Mouse (Mus musculus): ENCODE measurements around the gene Nup98. TPM values are rescaled to one million over a fixed set of nuclear protein-coding genes. Genes with fewer than 3 reads are reported as not detected.

Nup98 gene
- polyA plus RNA-seq, 1 experiment from 2014 or later = 20.8 TPM

GRCm38 (mm10) chr7:102242371-102242770 is 32.4 kb upstream of the Nup98 start:
- no peak for ATAC-seq (replicated peaks; ENCODE audit: extremely low read depth, insufficient read depth, low FRiP score)
- H3K4me1 ChIP-seq (ENCODE audit: control insufficient read depth, insufficient read depth, low read length) = peaks cover 52% of the 10 kb centered on the region
- 77% methylated on average over 5 of the region's 5 CpGs for WGBS

GRCm38 (mm10) chr7:102239591-102239990 is 29.6 kb upstream of the Nup98 start:
- Histone ChIP-seq H3K9me3 (replicated peaks; ENCODE audit: control insufficient read depth, low read length) (no peaks in the 10 kb centered on the region), H3K36me3 (ENCODE audit: control insufficient read depth, insufficient read depth) (peaks cover 35% of the 10 kb centered on the region), H3K4me3 (ENCODE audit: low read length) (no peak overlapping the region), H3K4me1 (ENCODE audit: control insufficient read depth, insufficient read depth, low read length) (peaks cover 24% of the 10 kb centered on the region), H3K4me2 (ENCODE audit: low read depth, low read length) (no peak overlapping the region), H3K9ac (ENCODE audit: low read length) (no peak overlapping the region), H3K27ac (ENCODE audit: low read length) (no peak overlapping the region), H3K27me3 (ENCODE audit: control insufficient read depth, insufficient read depth, low read length) (no peaks in the 10 kb centered on the region)
- 83% methylated on average over 16 of the region's 16 CpGs for WGBS
- no peak for ATAC-seq (replicated peaks; ENCODE audit: extremely low read depth, insufficient read depth, low FRiP score)

More at GRCm38 (mm10) chr7:102242371-102242770, 32.4 kb upstream of the Nup98 start:
- H3K27ac ChIP-seq (ENCODE audit: low read length) = no peak overlapping the region
- no peaks in the 10 kb centered on the region for H3K9me3 ChIP-seq (replicated peaks; ENCODE audit: control insufficient read depth, low read length)
- H3K4me2 ChIP-seq (ENCODE audit: low read depth, low read length) = no peak overlapping the region
- no peak overlapping the region for H3K9ac ChIP-seq (ENCODE audit: low read length)
- H3K27me3 ChIP-seq (ENCODE audit: control insufficient read depth, insufficient read depth, low read length) = no peaks in the 10 kb centered on the region
- peaks cover 29% of the 10 kb centered on the region for H3K36me3 ChIP-seq (ENCODE audit: control insufficient read depth, insufficient read depth)
- no peak overlapping the region for H3K4me3 ChIP-seq (ENCODE audit: low read length)

- no peak overlapping the region for H3K9ac ChIP-seq (ENCODE audit: low read length)
- no peaks in the 10 kb centered on the region for H3K27me3 ChIP-seq (ENCODE audit: control insufficient read depth, insufficient read depth, low read length)
- peaks cover 16% of the 10 kb centered on the region for H3K4me1 ChIP-seq (ENCODE audit: control insufficient read depth, insufficient read depth, low read length)
- peaks cover 35% of the 10 kb centered on the region for H3K36me3 ChIP-seq (ENCODE audit: control insufficient read depth, insufficient read depth)
- WGBS = 88% methylated on average over 8 of the region's 8 CpGs
- no peak overlapping the region for H3K4me3 ChIP-seq (ENCODE audit: low read length)
- H3K27ac ChIP-seq (ENCODE audit: low read length) = no peak overlapping the region
- no peaks in the 10 kb centered on the region for H3K9me3 ChIP-seq (replicated peaks; ENCODE audit: control insufficient read depth, low read length)
- no peak overlapping the region for H3K4me2 ChIP-seq (ENCODE audit: low read depth, low read length)
- no peak for ATAC-seq (replicated peaks; ENCODE audit: extremely low read depth, insufficient read depth, low FRiP score)
These were observed 28.8 kb upstream of the Nup98 start for GRCm38 (mm10) chr7:102238686-102239286.

GRCm38 (mm10) chr7:102233059-102233458 is 23.1 kb upstream of the Nup98 start:
- Histone ChIP-seq H3K27me3 (ENCODE audit: control insufficient read depth, insufficient read depth, low read length) (no peaks in the 10 kb centered on the region), H3K9ac (ENCODE audit: low read length) (no peak overlapping the region), H3K27ac (ENCODE audit: low read length) (no peak overlapping the region), H3K36me3 (ENCODE audit: control insufficient read depth, insufficient read depth) (peaks cover 19% of the 10 kb centered on the region), H3K4me1 (ENCODE audit: control insufficient read depth, insufficient read depth, low read length) (no peaks in the 10 kb centered on the region; the same call in 1 of the 2 replicates), H3K9me3 (replicated peaks; ENCODE audit: control insufficient read depth, low read length) (no peaks in the 10 kb centered on the region), H3K4me2 (ENCODE audit: low read depth, low read length) (no peak overlapping the region), H3K4me3 (ENCODE audit: low read length) (no peak overlapping the region)
- WGBS = 84% methylated on average over 4 of the region's 4 CpGs
- no peak for ATAC-seq (replicated peaks; ENCODE audit: extremely low read depth, insufficient read depth, low FRiP score)

- Histone ChIP-seq H3K27ac (ENCODE audit: low read length) (no peak overlapping the region), H3K4me3 (ENCODE audit: low read length) (no peak overlapping the region), H3K36me3 (ENCODE audit: control insufficient read depth, insufficient read depth) (peaks cover 13% of the 10 kb centered on the region), H3K4me1 (ENCODE audit: control insufficient read depth, insufficient read depth, low read length) (no peaks in the 10 kb centered on the region; the same call in 1 of the 2 replicates), H3K4me2 (ENCODE audit: low read depth, low read length) (no peak overlapping the region), H3K9ac (ENCODE audit: low read length) (no peak overlapping the region), H3K27me3 (ENCODE audit: control insufficient read depth, insufficient read depth, low read length) (no peaks in the 10 kb centered on the region), H3K9me3 (replicated peaks; ENCODE audit: control insufficient read depth, low read length) (no peaks in the 10 kb centered on the region)
- WGBS = 93% methylated on average over 6 of the region's 6 CpGs
- no peak for ATAC-seq (replicated peaks; ENCODE audit: extremely low read depth, insufficient read depth, low FRiP score)
These were observed 19.8 kb upstream of the Nup98 start for GRCm38 (mm10) chr7:102229814-102230213.

GRCm38 (mm10) chr7:102228049-102228670 is 18.2 kb upstream of the Nup98 start:
- H3K27ac ChIP-seq (ENCODE audit: low read length) = no peak overlapping the region
- H3K9ac ChIP-seq (ENCODE audit: low read length) = no peak overlapping the region
- 81% methylated on average over 4 of the region's 4 CpGs for WGBS
- H3K4me1 ChIP-seq (ENCODE audit: control insufficient read depth, insufficient read depth, low read length) = peaks cover 3% of the 10 kb centered on the region; the same call in 1 of the 2 replicates
- peaks cover 13% of the 10 kb centered on the region for H3K36me3 ChIP-seq (ENCODE audit: control insufficient read depth, insufficient read depth)
- H3K27me3 ChIP-seq (ENCODE audit: control insufficient read depth, insufficient read depth, low read length) = no peaks in the 10 kb centered on the region
- H3K4me3 ChIP-seq (ENCODE audit: low read length) = no peak overlapping the region
- no peak for ATAC-seq (replicated peaks; ENCODE audit: extremely low read depth, insufficient read depth, low FRiP score)
- no peaks in the 10 kb centered on the region for H3K9me3 ChIP-seq (replicated peaks; ENCODE audit: control insufficient read depth, low read length)
- H3K4me2 ChIP-seq (ENCODE audit: low read depth, low read length) = no peak overlapping the region

- 80% methylated on average over 6 of the region's 6 CpGs for WGBS
- no peak for ATAC-seq (replicated peaks; ENCODE audit: extremely low read depth, insufficient read depth, low FRiP score)
- H3K4me1 ChIP-seq (ENCODE audit: control insufficient read depth, insufficient read depth, low read length) = peaks cover 6% of the 10 kb centered on the region; the same call in 1 of the 2 replicates
These were observed 16.1 kb upstream of the Nup98 start for GRCm38 (mm10) chr7:102226051-102226450.

GRCm38 (mm10) chr7:102223883-102224738 is 14.1 kb upstream of the Nup98 start:
- Histone ChIP-seq H3K27me3 (ENCODE audit: control insufficient read depth, insufficient read depth, low read length) (no peaks in the 10 kb centered on the region), H3K4me1 (ENCODE audit: control insufficient read depth, insufficient read depth, low read length) (peaks cover 6% of the 10 kb centered on the region; the same call in 1 of the 2 replicates), H3K9me3 (replicated peaks; ENCODE audit: control insufficient read depth, low read length) (no peaks in the 10 kb centered on the region), H3K4me3 (ENCODE audit: low read length) (no peak overlapping the region), H3K27ac (ENCODE audit: low read length) (no peak overlapping the region), H3K4me2 (ENCODE audit: low read depth, low read length) (no peak overlapping the region), H3K36me3 (ENCODE audit: control insufficient read depth, insufficient read depth) (peaks cover 6% of the 10 kb centered on the region), H3K9ac (ENCODE audit: low read length) (no peak overlapping the region)
- no peak for ATAC-seq (replicated peaks; ENCODE audit: extremely low read depth, insufficient read depth, low FRiP score)
- 80% methylated on average over 5 of the region's 5 CpGs for WGBS

More at GRCm38 (mm10) chr7:102226051-102226450, 16.1 kb upstream of the Nup98 start:
- Histone ChIP-seq H3K9ac (ENCODE audit: low read length) (no peak overlapping the region), H3K9me3 (replicated peaks; ENCODE audit: control insufficient read depth, low read length) (no peaks in the 10 kb centered on the region), H3K4me2 (ENCODE audit: low read depth, low read length) (no peak overlapping the region), H3K27ac (ENCODE audit: low read length) (no peak overlapping the region; the same call in 1 of the 2 replicates), H3K36me3 (ENCODE audit: control insufficient read depth, insufficient read depth) (peaks cover 10% of the 10 kb centered on the region), H3K4me3 (ENCODE audit: low read length) (no peak overlapping the region), H3K27me3 (ENCODE audit: control insufficient read depth, insufficient read depth, low read length) (no peaks in the 10 kb centered on the region)

Data from heart, embryonic 16.5 days (tissue).